Mouse (Mus musculus) midbrain, embryonic 14.5 days (tissue): ENCODE results near the gene Kel. TPM values are rescaled to one million over a fixed set of nuclear protein-coding genes. Genes with fewer than 3 reads are reported as not detected.

ENCODE experiments used
- ATAC-seq: fragments of 200-750 bp; cut with Nextera tagmentation; 2 replicates; pipeline ENCODE4 v1.8.0; 2017; ENCODE audit warnings: moderate number of reproducible peaks, moderate library complexity; ENCODE audit not compliant: low FRiP score, low TSS enrichment
- DNase-seq: peaks from one replicate; pipeline ENCODE4 v3.0.0-alpha.2; 2015
- H3K27ac ChIP-seq: fragments of 300-500 bp; sonication (generic); replicated peaks from 2 replicates; pipeline ENCODE4 v1.5.1; 2014; ENCODE audit warnings: mild to moderate bottlenecking, low read depth, low read length, moderate library complexity
- H3K27me3 ChIP-seq: fragments of 300-500 bp; sonication (generic); 2 replicates; pipeline ENCODE4 v1.6.1; 2014; ENCODE audit warnings: low read length, control low read depth, mixed read lengths; ENCODE audit not compliant: control insufficient read depth, insufficient read depth
- H3K36me3 ChIP-seq: fragments of 300-500 bp; sonication (generic); 2 replicates; pipeline ENCODE4 v1.6.1; 2014; ENCODE audit warnings: low read length, control low read depth; ENCODE audit not compliant: control insufficient read depth, insufficient read depth
- H3K4me1 ChIP-seq: fragments of 300-500 bp; sonication (generic); 2 replicates; pipeline ENCODE4 v1.6.1; 2014; ENCODE audit warnings: mild to moderate bottlenecking, antibody characterized with exemption, low read length, control low read depth; ENCODE audit not compliant: control insufficient read depth, insufficient read depth
- H3K4me2 ChIP-seq: fragments of 300-500 bp; sonication (generic); 2 replicates; pipeline ENCODE4 v1.6.1; 2014; ENCODE audit warnings: mild to moderate bottlenecking, low read length, moderate library complexity
- H3K4me3 ChIP-seq: fragments of 300-500 bp; sonication (generic); replicated peaks from 2 replicates; pipeline ENCODE4 v1.5.1; 2014; ENCODE audit warnings: low read depth, low read length
- H3K9ac ChIP-seq: fragments of 300-500 bp; sonication (generic); replicated peaks from 2 replicates; pipeline ENCODE4 v1.6.1; 2014; ENCODE audit warnings: mild to moderate bottlenecking, low read length, moderate library complexity
- H3K9me3 ChIP-seq: fragments of 300-500 bp; sonication (generic); 2 replicates; pipeline ENCODE4 v1.6.1; 2016; ENCODE audit warnings: low read length, control low read depth, mixed read lengths; ENCODE audit not compliant: control insufficient read depth
- WGBS: fragments of 180-500 bp; shearing (Covaris S2); extraction: QIAGEN DNeasy Blood & Tissue Kit; methylation state at CpG from one replicate; pipeline ENCODE4 v1.1.7; 2014; 5-methylcytosine and 5-hydroxymethylcytosine counted together
- polyA plus RNA-seq: library from polyadenylated mRNA; unstranded; fragments of >200 nt; fragmentation: Nextera tagmentation; extraction: Ambion mirVana; gene quantifications from 2 replicates; pipeline ENCODE4 v1.2.1, GENCODE M21; 2014

Gene Kel
- polyA plus RNA-seq, 1 experiment from 2014 or later: 0.72 TPM

DNA sequence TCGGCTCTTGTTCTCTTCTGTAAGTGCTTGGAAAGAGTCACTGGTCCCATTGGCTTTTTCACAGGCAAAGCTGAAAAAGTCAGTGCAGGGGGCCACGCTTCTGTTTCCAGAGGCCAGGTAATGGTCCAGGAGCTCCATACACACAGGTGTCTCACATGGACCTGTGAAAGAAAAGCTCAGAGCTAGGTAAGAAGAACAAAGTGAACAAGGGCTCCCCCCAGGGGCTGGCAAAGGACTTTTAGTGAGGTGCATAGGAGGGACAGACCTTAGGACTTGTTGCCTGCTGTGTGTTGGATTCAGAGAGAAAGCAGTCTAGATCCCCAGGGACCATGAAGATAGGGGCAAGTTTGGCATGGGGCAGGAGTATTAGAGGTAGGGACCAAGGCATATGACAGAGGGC lies 1.2 kb downstream of the Kel start:
- DNase-seq (no peak), ATAC-seq (no peak)
- no peaks in the 10 kb centered on the region for H3K4me1 ChIP-seq
- no peak overlapping the region for H3K9ac ChIP-seq
- no peaks in the 10 kb centered on the region for H3K27me3 ChIP-seq
- H3K27ac ChIP-seq: no peak overlapping the region
- H3K4me3 ChIP-seq: no peak overlapping the region
- 74% methylated on average over 2 of the region's 2 CpGs for WGBS
- H3K36me3 ChIP-seq: no peaks in the 10 kb centered on the region
- no peaks in the 10 kb centered on the region for H3K9me3 ChIP-seq
- H3K4me2 ChIP-seq: no peak overlapping the region

DNA sequence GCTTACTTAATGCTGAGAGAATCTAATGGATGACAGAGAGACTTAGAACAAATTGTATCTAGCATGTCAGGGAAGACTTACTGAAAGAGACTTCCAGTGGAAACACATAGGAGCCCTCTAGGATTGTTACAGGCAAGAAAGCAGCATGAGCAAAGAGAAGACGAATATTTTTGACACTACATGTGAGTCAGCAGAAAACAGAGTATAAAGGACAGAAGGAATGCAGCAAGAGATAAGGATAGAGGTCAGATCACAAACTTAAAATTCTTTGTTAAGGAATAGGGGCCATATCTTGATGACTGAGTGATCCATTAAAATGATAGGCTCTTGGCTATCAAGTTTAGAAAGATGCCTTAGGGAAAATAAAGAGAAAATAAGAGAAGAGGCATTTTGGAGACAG lies 2.9 kb downstream of the Kel start:
- Histone ChIP-seq H3K9ac (no peak overlapping the region), H3K27me3 (no peaks in the 10 kb centered on the region), H3K27ac (no peak overlapping the region), H3K4me1 (no peaks in the 10 kb centered on the region), H3K4me2 (no peak overlapping the region), H3K9me3 (no peaks in the 10 kb centered on the region), H3K36me3 (no peaks in the 10 kb centered on the region), H3K4me3 (no peak overlapping the region)
- no peak for ATAC-seq
- 85% methylated on average over 1 of the region's 1 CpGs for WGBS
- no peak for DNase-seq

DNA sequence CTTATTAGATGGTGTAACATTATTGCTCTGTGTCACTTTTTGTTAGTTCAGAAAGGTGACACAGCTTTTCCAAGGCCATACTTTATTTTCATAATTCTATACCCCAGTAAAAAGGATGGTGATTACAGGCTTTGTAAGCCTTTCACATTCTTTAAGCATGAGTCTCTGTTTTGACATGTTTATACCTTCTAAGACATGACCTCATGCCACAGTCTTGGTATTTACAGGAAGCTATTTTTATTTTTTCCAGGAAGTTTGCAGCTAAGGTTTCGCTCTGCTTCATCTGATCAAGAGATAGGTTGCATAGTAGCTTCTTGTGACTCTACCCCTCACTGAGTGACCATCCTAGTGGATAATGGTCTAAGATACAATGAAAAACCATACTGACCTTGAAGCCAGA lies 9.7 kb downstream of the Kel start:
- H3K27ac ChIP-seq: no peak overlapping the region
- no peak for DNase-seq
- no peaks in the 10 kb centered on the region for H3K9me3 ChIP-seq
- no peaks in the 10 kb centered on the region for H3K36me3 ChIP-seq
- ATAC-seq: no peak
- no peaks in the 10 kb centered on the region for H3K4me1 ChIP-seq
- no peak overlapping the region for H3K4me2 ChIP-seq
- 96% methylated on average over 1 of the region's 1 CpGs for WGBS
- H3K27me3 ChIP-seq: no peaks in the 10 kb centered on the region
- H3K4me3 ChIP-seq: no peak overlapping the region
- no peak overlapping the region for H3K9ac ChIP-seq

DNA sequence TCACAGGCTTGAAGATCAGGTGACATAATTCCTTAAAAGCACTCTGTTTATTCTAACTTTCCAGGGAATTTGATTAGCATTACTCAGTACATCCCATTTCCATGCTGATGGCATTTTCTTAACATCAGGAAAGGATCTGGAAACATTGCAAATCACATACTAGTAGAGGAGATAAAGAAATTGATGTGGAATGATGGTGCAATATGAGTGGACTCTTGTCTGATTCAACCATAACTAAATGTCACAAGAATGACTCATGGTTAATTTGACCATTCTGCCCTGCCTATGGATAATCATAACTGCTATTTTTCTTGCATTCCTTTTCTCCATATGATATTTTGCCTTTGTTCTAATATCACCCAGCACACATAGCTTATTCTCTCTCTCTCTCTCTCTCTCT lies 11.9 kb downstream of the Kel start:
- Histone ChIP-seq H3K9ac (no peak overlapping the region), H3K4me2 (no peak overlapping the region), H3K4me1 (no peaks in the 10 kb centered on the region), H3K27me3 (no peaks in the 10 kb centered on the region), H3K4me3 (no peak overlapping the region), H3K36me3 (no peaks in the 10 kb centered on the region), H3K9me3 (no peaks in the 10 kb centered on the region), H3K27ac (no peak overlapping the region)
- no peak for DNase-seq
- no peak for ATAC-seq

DNA sequence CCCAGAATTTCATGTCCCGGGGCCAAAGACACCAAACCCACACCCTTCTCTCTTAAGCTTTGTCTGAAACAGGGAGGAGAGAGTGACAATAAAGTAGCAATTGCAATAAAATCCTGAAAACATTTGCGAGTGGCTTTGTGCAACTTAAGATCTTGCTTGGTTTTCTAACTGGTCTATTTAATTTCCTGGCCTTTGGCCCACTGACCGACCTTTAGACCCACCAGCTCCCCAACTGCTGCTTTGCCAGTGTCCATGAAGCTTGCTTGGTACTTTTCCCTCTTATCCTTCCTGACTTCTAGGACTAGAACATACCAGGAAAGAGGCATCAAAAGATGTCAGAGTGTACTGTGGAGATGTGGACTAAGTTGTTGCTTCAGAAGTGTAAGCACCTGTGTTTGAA lies 18.5 kb downstream of the Kel start:
- WGBS: 94% methylated on average over 3 of the region's 3 CpGs
- Histone ChIP-seq H3K4me3 (no peak overlapping the region), H3K9ac (no peak overlapping the region), H3K4me1 (no peaks in the 10 kb centered on the region), H3K4me2 (no peak overlapping the region), H3K27ac (no peak overlapping the region), H3K36me3 (no peaks in the 10 kb centered on the region), H3K27me3 (no peaks in the 10 kb centered on the region), H3K9me3 (no peaks in the 10 kb centered on the region)
- no peak for DNase-seq
- ATAC-seq: no peak

DNA sequence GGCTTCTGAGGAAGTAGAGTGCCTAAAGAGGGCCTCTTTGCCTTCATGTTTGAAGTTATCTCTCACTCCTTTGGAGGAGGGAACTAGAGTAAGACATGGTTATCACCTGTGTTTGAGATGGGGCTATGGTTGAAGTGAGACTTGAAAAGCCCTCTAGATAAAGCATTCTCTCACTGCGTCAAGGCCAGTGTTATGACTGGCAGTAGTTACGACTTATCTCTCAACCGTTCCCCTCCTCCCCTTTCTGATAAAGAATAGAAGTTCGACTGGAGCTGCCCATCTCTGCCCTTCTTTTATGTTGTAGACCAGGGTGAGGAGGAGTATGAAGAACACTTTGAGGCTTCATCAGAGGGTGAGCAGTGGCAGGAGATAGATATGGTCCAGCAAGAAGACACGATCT lies 19.2 kb downstream of the Kel start:
- no peaks in the 10 kb centered on the region for H3K9me3 ChIP-seq
- 88% methylated on average over 5 of the region's 5 CpGs for WGBS
- H3K36me3 ChIP-seq: no peaks in the 10 kb centered on the region
- H3K4me2 ChIP-seq: no peak overlapping the region
- H3K27me3 ChIP-seq: no peaks in the 10 kb centered on the region
- no peaks in the 10 kb centered on the region for H3K4me1 ChIP-seq
- no peak overlapping the region for H3K9ac ChIP-seq
- ATAC-seq (no peak), DNase-seq (no peak)
- H3K27ac ChIP-seq: no peak overlapping the region
- no peak overlapping the region for H3K4me3 ChIP-seq

DNA sequence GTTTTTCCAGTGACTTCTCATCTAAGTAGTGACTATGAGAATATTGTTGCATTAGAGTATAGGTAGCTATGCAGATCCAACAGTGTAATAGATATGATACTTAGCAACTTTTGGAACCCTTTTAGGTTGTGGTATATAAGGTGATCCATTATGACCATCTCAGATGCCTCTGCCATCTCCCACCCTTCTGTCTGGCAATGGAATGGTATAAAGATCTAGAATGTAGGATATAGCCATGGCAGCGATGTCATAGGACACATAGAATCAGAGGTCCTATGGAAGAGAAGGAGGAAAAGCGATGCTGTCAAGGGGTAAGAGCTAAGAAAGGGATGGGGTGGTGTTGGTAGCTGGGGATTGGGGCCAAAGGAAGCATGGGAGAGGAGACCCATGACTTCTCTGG lies 20.0 kb downstream of the Kel start, which contains the start of gene Llcfc1:
Llcfc1 (plus strand) TSS at position 301 of the 400 bp plus-strand sequence.
- ATAC-seq: no peak
- H3K9me3 ChIP-seq: no peaks in the 10 kb centered on the region
- WGBS: 87% methylated on average over 2 of the region's 2 CpGs

DNA sequence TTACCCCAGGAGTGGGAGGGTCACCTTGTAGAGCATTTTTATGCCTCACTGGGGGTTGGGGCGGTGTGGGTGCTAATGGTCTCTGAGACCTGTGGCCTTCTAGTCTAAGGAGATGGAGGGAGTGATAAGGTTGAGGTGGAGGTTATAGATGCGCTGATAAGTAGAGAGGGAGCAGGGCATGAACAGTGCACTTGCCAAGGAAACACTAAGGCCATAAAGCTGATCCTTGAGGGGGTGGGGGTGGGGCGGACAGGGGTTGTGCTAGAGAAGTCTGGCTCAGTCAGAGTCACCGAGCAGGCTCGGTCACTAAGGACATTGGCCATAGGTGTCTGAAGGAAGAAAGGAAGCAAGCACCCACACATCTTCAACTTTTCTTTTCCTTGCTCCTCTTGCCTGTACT lies 22.5 kb downstream of the Kel start:
- DNase-seq (no peak), ATAC-seq (no peak)
- WGBS: 84% methylated on average over 5 of the region's 5 CpGs
- Histone ChIP-seq H3K4me3 (no peak overlapping the region), H3K27me3 (no peaks in the 10 kb centered on the region), H3K9ac (no peak overlapping the region), H3K27ac (no peak overlapping the region), H3K4me1 (no peaks in the 10 kb centered on the region), H3K9me3 (no peaks in the 10 kb centered on the region), H3K36me3 (no peaks in the 10 kb centered on the region), H3K4me2 (no peak overlapping the region)

More for the DNA sequence above, 20.0 kb downstream of the Kel start, which contains the start of gene Llcfc1:
- no peak for DNase-seq
- no peak within 1 kb of the TSS for H3K27ac ChIP-seq
- no peaks in the 10 kb centered on the region for H3K27me3 ChIP-seq
- no peak within 1 kb of the TSS for H3K9ac ChIP-seq
- H3K4me3 ChIP-seq: no peak within 1 kb of the TSS
- H3K36me3 ChIP-seq: no peaks in the 10 kb centered on the region
- no peaks in the 10 kb centered on the region for H3K4me1 ChIP-seq
- no peak within 1 kb of the TSS for H3K4me2 ChIP-seq

DNA sequence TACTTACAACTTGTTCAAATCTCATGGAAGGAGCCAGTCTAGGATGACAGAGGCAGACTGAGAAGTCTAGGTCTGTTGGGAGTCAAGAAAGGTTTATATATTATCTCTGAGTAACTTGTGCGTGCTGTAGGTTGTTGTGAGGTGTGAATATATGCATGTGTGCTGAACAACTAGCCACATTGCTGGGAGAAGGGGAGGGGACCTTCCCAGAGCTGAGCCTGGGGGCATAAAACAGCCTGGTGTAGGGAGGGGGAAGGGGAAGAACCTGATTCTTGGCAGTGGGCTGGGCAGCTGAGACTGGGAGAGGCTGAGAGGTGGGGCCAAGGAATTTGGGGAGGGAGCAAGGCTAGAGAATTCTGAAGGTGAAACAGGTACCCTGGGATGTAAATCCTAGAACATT lies 23.5 kb downstream of the Kel start, which contains the start of gene Trpv5:
Trpv5 (minus strand) TSS at position 101 of the 400 bp plus-strand sequence.
- ATAC-seq: no peak
- no peaks in the 10 kb centered on the region for H3K4me1 ChIP-seq

More for the DNA sequence above, 23.5 kb downstream of the Kel start, which contains the start of gene Trpv5:
- Histone ChIP-seq H3K4me2 (no peak within 1 kb of the TSS), H3K4me3 (no peak within 1 kb of the TSS), H3K27ac (no peak within 1 kb of the TSS), H3K9me3 (no peaks in the 10 kb centered on the region), H3K27me3 (no peaks in the 10 kb centered on the region), H3K36me3 (no peaks in the 10 kb centered on the region), H3K9ac (no peak within 1 kb of the TSS)
- no peak for DNase-seq
- 84% methylated on average over 1 of the region's 1 CpGs for WGBS
